ENCODE assay signal across 32 mouse cellular contexts in genomic region chr2:79815708-79816484, GRCm38 (mm10).
DNase-seq lines count a peak whose midpoint lies in the region; ATAC-seq lines count a peak whose summit lies in the region.
"Had no signal": no experiment of that assay in that cellular context is flagged by ENCODE, and none has a peak within 500 bp of the region (broad histone marks: within the 10 kb centered on the region; RNA-seq: fewer than 3 reads in every experiment).

No protein-coding gene starts in this region.

- H3K27ac ChIP-seq in kidney, embryonic 16.5 days (ENCODE audit: low read length), result peak overlapping the region; percentile 73; the same call in 1 of the 2 replicates
- H3K27ac ChIP-seq: forebrain, embryonic 10.5 days; forebrain, embryonic 15.5 days; gastrocnemius, adult 2 months; heart, adult 2 months; heart, embryonic 13.5 days; hindbrain, embryonic 14.5 days; limb, embryonic 13.5 days; midbrain, embryonic 12.5 days; neural tube, embryonic 12.5 days had no signal

- 26% methylated on average over 3 of the region's 3 CpGs for WGBS in kidney, embryonic 16.5 days

- no peaks in the 10 kb centered on the region for H3K9me3 ChIP-seq in kidney, embryonic 16.5 days (ENCODE audit: low read length)
- H3K9me3 ChIP-seq: embryonic facial prominence, embryonic 12.5 days; forebrain, embryonic 10.5 days; forebrain, embryonic 15.5 days; G1E; heart, embryonic 13.5 days; limb, embryonic 13.5 days; megakaryocyte, embryonic 14.5 days; midbrain, embryonic 12.5 days; neural tube, embryonic 12.5 days had no signal

- peak; percentile 23 for DNase-seq in embryo, embryonic 10.5 days (ENCODE audit: low spot score)
- no peak for DNase-seq in embryo, embryonic 10 days (ENCODE audit: low spot score)
- DNase-seq in kidney, postnatal 10 days, result no peak
- DNase-seq in 3T3-L1 (ENCODE audit: low read depth, low spot score), result peak; percentile 18
- DNase-seq in forelimb bud, embryonic 11.5 days (ENCODE audit: low read depth, low spot score), result peak; percentile 14
- DNase-seq in yolk sac, embryonic 10.5 days (ENCODE audit: low spot score), result no peak
- DNase-seq in retina, embryonic 14.5 days (ENCODE audit: low spot score), result no peak
- DNase-seq: adrenal gland, postnatal 14 days; cerebellum, adult 11 months; cerebellum, adult 9-10 months; cerebellum, postnatal 36 days; gastrocnemius, adult 2 months; heart, adult 2 months; heart, postnatal 10 days; kidney, postnatal 14 days; lung, postnatal 36 days; right cerebral cortex, postnatal 4 days; thymus, postnatal 14 days had no signal

- no peaks in the 10 kb centered on the region for H3K36me3 ChIP-seq in kidney, embryonic 16.5 days (ENCODE audit: insufficient read depth, low read length)
- H3K36me3 ChIP-seq: embryonic facial prominence, embryonic 12.5 days; forebrain, embryonic 10.5 days; forebrain, embryonic 15.5 days; G1E; heart, embryonic 13.5 days; limb, embryonic 13.5 days; midbrain, embryonic 12.5 days; neural tube, embryonic 12.5 days had no signal

- no peak overlapping the region for H3K4me3 ChIP-seq in kidney, embryonic 16.5 days (ENCODE audit: low read length)
- H3K4me3 ChIP-seq: embryonic facial prominence, embryonic 12.5 days; forebrain, embryonic 10.5 days; forebrain, embryonic 15.5 days; gastrocnemius, adult 2 months; heart, adult 2 months; heart, embryonic 13.5 days; limb, embryonic 13.5 days; megakaryocyte, embryonic 14.5 days; midbrain, embryonic 12.5 days; myocyte; neural tube, embryonic 12.5 days had no signal

- H3K4me2 ChIP-seq in kidney, embryonic 16.5 days (replicated peaks; ENCODE audit: low read depth, low read length), result no peak overlapping the region
- H3K4me2 ChIP-seq: embryonic facial prominence, embryonic 12.5 days; forebrain, embryonic 15.5 days; heart, embryonic 13.5 days; hindbrain, embryonic 14.5 days; limb, embryonic 13.5 days; liver, embryonic 11.5 days; midbrain, embryonic 12.5 days; neural tube, embryonic 12.5 days had no signal

- peak; percentile 89 for ATAC-seq in kidney, embryonic 16.5 days (ENCODE audit: low FRiP score, low TSS enrichment)
- ATAC-seq: forebrain, embryonic 15.5 days; Patski had no signal

- no peak overlapping the region for H3K9ac ChIP-seq in kidney, embryonic 16.5 days (replicated peaks; ENCODE audit: low read length)
- H3K9ac ChIP-seq: embryonic facial prominence, embryonic 12.5 days; forebrain, embryonic 15.5 days; heart, embryonic 13.5 days; hindbrain, embryonic 14.5 days; limb, embryonic 13.5 days; midbrain, embryonic 12.5 days; neural tube, embryonic 12.5 days had no signal

- H3K27me3 ChIP-seq in kidney, embryonic 16.5 days (ENCODE audit: insufficient read depth, low read length), result no peaks in the 10 kb centered on the region
- H3K27me3 ChIP-seq: embryonic facial prominence, embryonic 12.5 days; forebrain, embryonic 15.5 days; heart, embryonic 13.5 days; limb, embryonic 13.5 days; megakaryocyte, embryonic 14.5 days; midbrain, embryonic 12.5 days; neural tube, embryonic 12.5 days had no signal

- peaks cover 11% of the 10 kb centered on the region for H3K4me1 ChIP-seq in kidney, embryonic 16.5 days (ENCODE audit: insufficient read depth, low read length)
- H3K4me1 ChIP-seq: forebrain, embryonic 10.5 days; forebrain, embryonic 15.5 days; heart, embryonic 13.5 days; limb, embryonic 13.5 days; megakaryocyte, embryonic 14.5 days; midbrain, embryonic 12.5 days; neural tube, embryonic 12.5 days had no signal

Comparison
In these comparisons a context has a peak if more than half of its experiments do, and no peak if none do; other contexts are left out.
1. DNase-seq: peak in embryo, embryonic 10.5 days (single experiment), 3T3-L1 (single experiment) and forelimb bud, embryonic 11.5 days (single experiment); none in embryo, embryonic 10 days (single experiment), kidney, postnatal 10 days (single experiment), yolk sac, embryonic 10.5 days (single experiment) and retina, embryonic 14.5 days (single experiment).